Mouse (Mus musculus): ENCODE data around the gene Magea4.

DNA sequence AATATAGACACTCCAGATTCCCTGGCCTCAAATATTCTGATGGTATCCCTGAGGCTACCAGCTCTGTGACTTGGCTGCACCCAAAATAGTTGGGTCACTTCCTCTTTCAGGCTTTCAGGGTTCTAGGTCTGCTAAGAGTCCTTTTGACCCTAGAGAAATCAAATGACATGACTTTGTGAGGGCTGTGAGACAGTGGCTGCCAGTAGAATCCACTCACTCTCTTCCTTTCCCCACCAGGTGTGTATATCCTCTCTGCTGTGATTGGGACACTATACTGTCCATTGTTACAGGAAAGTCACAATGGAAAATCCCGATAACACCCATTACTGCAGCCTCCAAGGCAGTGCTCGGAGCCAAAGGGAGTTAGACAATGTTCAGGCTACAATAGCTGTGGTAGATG is at the start of gene Magea4:
- TF ChIP-seq CTCF (IDR thresholded peaks at IDR 0.05), result no peak
- no peak for TF ChIP-seq POLR2A (IDR thresholded peaks at IDR 0.05; ENCODE audit: insufficient read depth, low read depth, low read length)
- TF ChIP-seq EP300 (IDR thresholded peaks at IDR 0.05; ENCODE audit: insufficient read depth, low read depth, low read length), result no peak
